Mouse (Mus musculus) CH12.LX (cell line): ENCODE data around the gene Smarcad1.

ENCODE experiments used
- BHLHE40 ChIP-seq: IDR thresholded peaks from 2 replicates; pipeline ENCODE4 v1.6.1; 2011; ENCODE audit warnings: mild to moderate bottlenecking, low read depth, low read length, improper control_type of control experiment
- CTCF ChIP-seq, 2 experiments: IDR thresholded peaks in 1 of 2; conservative IDR thresholded peaks in 1 of 2; 2 replicates each; pipeline ENCODE4 v1.5.1; 2011 to 2012; ENCODE audit warnings: low read depth in 2 of 2, low read length in 2 of 2, improper control_type of control experiment in 1 of 2, inconsistent platforms in 1 of 2, mild to moderate bottlenecking in 1 of 2, moderate library complexity in 1 of 2
- ELF1 ChIP-seq: IDR thresholded peaks from 2 replicates; pipeline ENCODE4 v1.6.1; 2014; ENCODE audit warnings: low read depth, mild to moderate bottlenecking, inconsistent platforms, low read length, improper control_type of control experiment
- EP300 ChIP-seq: IDR thresholded peaks from 2 replicates; pipeline ENCODE4 v1.6.1; 2011; ENCODE audit warnings: low read length, improper control_type of control experiment
- JUND ChIP-seq: conservative IDR thresholded peaks from 2 replicates; pipeline ENCODE4 v1.6.1; 2011; ENCODE audit warnings: low read depth, low read length, improper control_type of control experiment
- MAZ ChIP-seq: IDR thresholded peaks from 2 replicates; pipeline ENCODE4 v1.6.1; 2012; ENCODE audit warnings: low read depth, mild to moderate bottlenecking, inconsistent platforms, low read length, improper control_type of control experiment, moderate library complexity
- MXI1 ChIP-seq: IDR thresholded peaks from 2 replicates; pipeline ENCODE4 v1.6.1; 2011; ENCODE audit warnings: mild to moderate bottlenecking, low read depth, low read length, improper control_type of control experiment
- POLR2A ChIP-seq: IDR thresholded peaks from 2 replicates; pipeline ENCODE4 v1.6.1; 2011; ENCODE audit warnings: low read depth, mild to moderate bottlenecking, improper control_type of control experiment, low read length
- SIN3A ChIP-seq: IDR thresholded peaks from 2 replicates; pipeline ENCODE4 v1.6.1; 2012; ENCODE audit warnings: low read length, improper control_type of control experiment, inconsistent platforms
- UBTF ChIP-seq: IDR thresholded peaks from 2 replicates; pipeline ENCODE4 v1.6.1; 2012; ENCODE audit warnings: low read depth, mild to moderate bottlenecking, inconsistent platforms, low read length, improper control_type of control experiment, moderate library complexity
- USF1 ChIP-seq: IDR thresholded peaks from 2 replicates; pipeline ENCODE4 v1.6.1; 2014; ENCODE audit warnings: low read depth, mild to moderate bottlenecking, inconsistent platforms, low read length, improper control_type of control experiment
- ZMIZ1 ChIP-seq: IDR thresholded peaks from 2 replicates; pipeline ENCODE4 v1.6.1; 2012; ENCODE audit warnings: low read depth, mild to moderate bottlenecking, inconsistent platforms, low read length, improper control_type of control experiment

- TF ChIP-seq JUND (no peak), CTCF (conservative IDR thresholded peaks at IDR 0.05 in 1 of 2, IDR thresholded peaks at IDR 0.05 in 1 of 2; ENCODE audit: low read depth in 2 of 2, low read length in 2 of 2) (no peak), SIN3A (peak; percentile 87), MAZ (no peak), ZMIZ1 (peak; percentile 53; the same call in 1 of the 2 replicates), MXI1 (peak; percentile 95), BHLHE40 (no peak), POLR2A (peak; percentile 59; the same call in 1 of the 2 replicates), EP300 (no peak), UBTF (no peak), ELF1 (peak; percentile 88), USF1 (no peak)
Observed at GRCm38 (mm10) chr6:65042491-65043171, at the start of gene Smarcad1.
